Mouse (Mus musculus) MEL (cell line): ENCODE results near the gene Clstn3. TPM values are rescaled to one million over a fixed set of nuclear protein-coding genes. Genes with fewer than 3 reads are reported as not detected.

Experiments
- DNase-seq: peaks from one replicate; pipeline ENCODE4 v3.0.0; 2011; ENCODE audit warnings: low read depth, low spot score
- H3K27ac ChIP-seq: 2 replicates; pipeline ENCODE4 v1.5.1; 2012; ENCODE audit warnings: low read depth, mild to moderate bottlenecking, control low read depth, low read length, moderate library complexity; ENCODE audit not compliant: control insufficient read depth
- H3K27me3 ChIP-seq, 2 experiments: fragments of 150-350 bp in 1 of 2; sonication (generic) in 1 of 2; 2 replicates each; pipeline ENCODE4 v1.6.1; 2012; ENCODE audit warnings: low read length in 2 of 2, mild to moderate bottlenecking in 2 of 2, improper control_type of control experiment in 1 of 2, moderate library complexity in 1 of 2; ENCODE audit not compliant: insufficient read depth in 2 of 2, control insufficient read depth in 1 of 2
- H3K36me3 ChIP-seq, 2 experiments: 2 replicates each; pipeline ENCODE4 v1.6.1; 2012 to 2014; ENCODE audit warnings: low read length in 2 of 2, improper control_type of control experiment in 1 of 2, inconsistent platforms in 1 of 2, mild to moderate bottlenecking in 1 of 2; ENCODE audit not compliant: insufficient read depth in 2 of 2, control insufficient read depth in 1 of 2
- H3K4me1 ChIP-seq, 2 experiments: fragments of 150-350 bp in 1 of 2; sonication (generic) in 1 of 2; 2 replicates each; pipeline ENCODE4 v1.6.1; 2012; ENCODE audit warnings: low read length in 2 of 2, improper control_type of control experiment in 1 of 2, mild to moderate bottlenecking in 1 of 2; ENCODE audit not compliant: insufficient read depth in 2 of 2, control insufficient read depth in 1 of 2
- H3K4me3 ChIP-seq, 2 experiments: fragments of 150-350 bp in 1 of 2; sonication (generic) in 1 of 2; 2 replicates each; pipeline ENCODE4 v1.5.1; 2012; ENCODE audit warnings: low read depth in 2 of 2, low read length in 2 of 2, mild to moderate bottlenecking in 2 of 2, moderate library complexity in 2 of 2, control low read depth in 1 of 2, improper control_type of control experiment in 1 of 2; ENCODE audit not compliant: control insufficient read depth in 1 of 2, insufficient read depth in 1 of 2
- H3K79me2 ChIP-seq: 2 replicates; pipeline ENCODE4 v1.6.1; 2012; ENCODE audit warnings: mild to moderate bottlenecking, low read length, moderate library complexity; ENCODE audit not compliant: control insufficient read depth, poor library complexity, insufficient read depth
- H3K9ac ChIP-seq: 2 replicates; pipeline ENCODE4 v1.6.1; 2012; ENCODE audit warnings: low read depth, mild to moderate bottlenecking, control low read depth, low read length, moderate library complexity; ENCODE audit not compliant: control insufficient read depth, poor library complexity, severe bottlenecking
- H3K9me3 ChIP-seq: fragments of 150-350 bp; sonication (generic); replicated peaks from 2 replicates; pipeline ENCODE4 v1.6.1; 2012; ENCODE audit warnings: mild to moderate bottlenecking, low read length, improper control_type of control experiment, moderate library complexity; ENCODE audit not compliant: insufficient read depth
- BHLHE40 ChIP-seq: IDR thresholded peaks from 2 replicates; pipeline ENCODE4 v1.6.1; 2012; ENCODE audit warnings: low read depth, mild to moderate bottlenecking, inconsistent platforms, low read length, improper control_type of control experiment, borderline replicate concordance
- CHD1 ChIP-seq: IDR thresholded peaks from 2 replicates; pipeline ENCODE4 v1.6.1; 2012; ENCODE audit warnings: low read depth, mild to moderate bottlenecking, inconsistent platforms, low read length, improper control_type of control experiment
- CTCF ChIP-seq, 3 experiments: IDR thresholded peaks in 2 of 3; conservative IDR thresholded peaks in 1 of 3; 2 replicates each; pipeline ENCODE4 v1.5.1; 2011 to 2012; ENCODE audit warnings: low read length in 3 of 3, low read depth in 2 of 3, mild to moderate bottlenecking in 2 of 3, improper control_type of control experiment in 1 of 3, inconsistent platforms in 1 of 3, mixed read lengths in 1 of 3, moderate library complexity in 1 of 3; ENCODE audit not compliant: control insufficient read depth in 1 of 3, insufficient read depth in 1 of 3, poor library complexity in 1 of 3, severe bottlenecking in 1 of 3
- E2F4 ChIP-seq: IDR thresholded peaks from 2 replicates; pipeline ENCODE4 v1.6.1; 2011; ENCODE audit warnings: low read depth, low read length, improper control_type of control experiment, borderline replicate concordance
- ELF1 ChIP-seq: IDR thresholded peaks from 2 replicates; pipeline ENCODE4 v1.6.1; 2014; ENCODE audit warnings: low read depth, mild to moderate bottlenecking, inconsistent platforms, low read length, improper control_type of control experiment, moderate library complexity
- EP300 ChIP-seq, 2 experiments: IDR thresholded peaks; 2 replicates each; pipeline ENCODE4 v1.6.1; 2011; ENCODE audit warnings: improper control_type of control experiment in 2 of 2, low read length in 2 of 2, low read depth in 1 of 2, mild to moderate bottlenecking in 1 of 2
- KAT2A ChIP-seq: conservative IDR thresholded peaks from 2 replicates; pipeline ENCODE4 v1.6.1; 2012; ENCODE audit warnings: low read depth, low read length, improper control_type of control experiment, inconsistent platforms
- MAFK ChIP-seq: IDR thresholded peaks from 2 replicates; pipeline ENCODE4 v1.6.1; 2011; ENCODE audit warnings: low read depth, mild to moderate bottlenecking, low read length, improper control_type of control experiment, borderline replicate concordance
- MAX ChIP-seq: IDR thresholded peaks from 2 replicates; pipeline ENCODE4 v1.6.1; 2011; ENCODE audit warnings: low read length, improper control_type of control experiment
- MAZ ChIP-seq: IDR thresholded peaks from 2 replicates; pipeline ENCODE4 v1.6.1; 2012; ENCODE audit warnings: low read depth, mild to moderate bottlenecking, inconsistent platforms, low read length, improper control_type of control experiment
- MXI1 ChIP-seq: IDR thresholded peaks from 2 replicates; pipeline ENCODE4 v1.6.1; 2011; ENCODE audit warnings: mild to moderate bottlenecking, low read depth, low read length, improper control_type of control experiment
- NRF1 ChIP-seq: IDR thresholded peaks from 2 replicates; pipeline ENCODE4 v1.6.1; 2014; ENCODE audit warnings: low read depth, mild to moderate bottlenecking, inconsistent platforms, low read length, improper control_type of control experiment, moderate library complexity; ENCODE audit not compliant: poor library complexity, insufficient read depth, severe bottlenecking
- POLR2A ChIP-seq, 2 experiments: IDR thresholded peaks; 2 replicates each; pipeline ENCODE4 v1.6.1; 2011 to 2012; ENCODE audit warnings: low read length in 2 of 2, mild to moderate bottlenecking in 2 of 2, control low read depth in 1 of 2, improper control_type of control experiment in 1 of 2, low read depth in 1 of 2, moderate library complexity in 1 of 2; ENCODE audit not compliant: control insufficient read depth in 1 of 2, insufficient read depth in 1 of 2, poor library complexity in 1 of 2
- POLR2AphosphoS2 ChIP-seq: IDR thresholded peaks from 2 replicates; pipeline ENCODE4 v1.6.1; 2011; ENCODE audit warnings: low read length, improper control_type of control experiment
- POLR2AphosphoS5 ChIP-seq: IDR thresholded peaks from 2 replicates; pipeline ENCODE4 v1.6.1; 2012; ENCODE audit warnings: low read depth, borderline replicate concordance, mild to moderate bottlenecking, inconsistent platforms, low read length, moderate library complexity, mixed read lengths
- UBTF ChIP-seq: IDR thresholded peaks from 2 replicates; pipeline ENCODE4 v1.6.1; 2012; ENCODE audit warnings: low read depth, mild to moderate bottlenecking, inconsistent platforms, low read length, improper control_type of control experiment, moderate library complexity, borderline replicate concordance; ENCODE audit not compliant: insufficient read depth
- USF1 ChIP-seq: IDR thresholded peaks from 2 replicates; pipeline ENCODE4 v1.6.1; 2014; ENCODE audit warnings: low read depth, mild to moderate bottlenecking, inconsistent platforms, low read length, improper control_type of control experiment, moderate library complexity
- ZKSCAN1 ChIP-seq: IDR thresholded peaks from 2 replicates; pipeline ENCODE4 v1.6.1; 2012; ENCODE audit warnings: low read depth, mild to moderate bottlenecking, inconsistent platforms, low read length, improper control_type of control experiment, moderate library complexity
- ZNF384 ChIP-seq: IDR thresholded peaks from 2 replicates; pipeline ENCODE4 v1.6.1; 2012; ENCODE audit warnings: low read depth, mild to moderate bottlenecking, inconsistent platforms, low read length, improper control_type of control experiment
- polyA plus RNA-seq, 2 experiments: library from polyadenylated mRNA; stranded (reverse) in 1 of 2; unstranded in 1 of 2; fragments of >175 nt in 1 of 2; fragments of >200 nt in 1 of 2; gene quantifications; 2 replicates each; pipeline versions ENCODE4 v1.2.1 to v1.2.4; 2012; ENCODE audit warnings: low replicate concordance in 2 of 2, low read depth in 1 of 2; ENCODE audit not compliant: insufficient read length in 2 of 2, insufficient read depth in 1 of 2, missing spikeins in 1 of 2
- total RNA-seq: library from RNA; depleted of rRNA; stranded (reverse); fragments of 300-350 nt; gene quantifications from 2 replicates; pipeline ENCODE4 v1.2.3, GENCODE M21; 2012

Gene Clstn3
- total and polyA plus RNA-seq, 3 experiments = 51.3 to 59.8 TPM; not detected in 1

DNA sequence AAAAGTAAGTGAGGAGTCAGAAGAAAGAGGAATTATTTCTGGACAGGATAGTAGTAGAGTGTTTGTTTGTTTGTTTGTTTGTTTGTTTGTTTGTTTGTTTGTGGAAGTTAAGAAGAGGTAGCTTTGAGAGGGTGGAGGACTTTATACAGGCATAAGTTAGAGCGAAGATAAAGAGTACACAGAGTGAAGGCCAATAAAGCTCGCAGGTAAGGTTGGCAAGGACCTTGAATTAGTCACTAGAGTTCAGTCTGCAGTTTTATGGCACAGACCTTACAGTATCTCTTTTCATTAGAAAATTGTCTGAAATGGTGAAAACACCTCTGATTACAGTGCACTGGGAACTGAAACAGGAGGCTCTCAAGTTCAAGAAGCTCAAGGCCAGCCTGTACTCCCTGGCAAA lies 18.6 kb downstream of the Clstn3 start:
- no peaks in the 10 kb centered on the region for H3K9me3 ChIP-seq
- 0 out of 4 replicates have a peak, but pooled peaks cover 0 to 3% of the 10 kb centered on the region in 2 experiments for H3K4me1 ChIP-seq
- H3K36me3 ChIP-seq = peaks cover 0 to 4% of the 10 kb centered on the region in 2 experiments; a peak in 3 of 4 replicates
- H3K4me3 ChIP-seq = no peak overlapping the region
- DNase-seq = no peak
- no peaks in the 10 kb centered on the region for H3K79me2 ChIP-seq
- no peak overlapping the region for H3K9ac ChIP-seq
- TF ChIP-seq ZNF384 = no peak
- no peak for TF ChIP-seq POLR2A (IDR thresholded peaks at IDR 0.05; ENCODE audit: control insufficient read depth in 1 of 2, insufficient read depth in 1 of 2, low read depth in 1 of 2, low read length in 2 of 2, poor library complexity in 1 of 2)
- no peak for TF ChIP-seq ELF1
- TF ChIP-seq MXI1 = no peak
- TF ChIP-seq ZKSCAN1 = no peak
- no peak for TF ChIP-seq POLR2AphosphoS2
- no peak for TF ChIP-seq MAFK
- no peak for TF ChIP-seq BHLHE40
- no peak for TF ChIP-seq EP300 (IDR thresholded peaks at IDR 0.05; ENCODE audit: low read depth in 1 of 2, low read length in 2 of 2)
- TF ChIP-seq MAX = no peak
- no peak for TF ChIP-seq POLR2AphosphoS5
- TF ChIP-seq MAZ = no peak
- TF ChIP-seq UBTF = no peak
- no peak for TF ChIP-seq CTCF (IDR thresholded peaks at IDR 0.05 in 2 of 3, conservative IDR thresholded peaks at IDR 0.05 in 1 of 3; ENCODE audit: control insufficient read depth in 1 of 3, insufficient read depth in 1 of 3, low read depth in 2 of 3, low read length in 3 of 3, poor library complexity in 1 of 3, severe bottlenecking in 1 of 3)
- no peak for TF ChIP-seq KAT2A
- no peak for TF ChIP-seq USF1
- TF ChIP-seq, all 39 proteins: peak for 0
- no peaks in the 10 kb centered on the region for H3K27me3 ChIP-seq
- no peak overlapping the region for H3K27ac ChIP-seq

DNA sequence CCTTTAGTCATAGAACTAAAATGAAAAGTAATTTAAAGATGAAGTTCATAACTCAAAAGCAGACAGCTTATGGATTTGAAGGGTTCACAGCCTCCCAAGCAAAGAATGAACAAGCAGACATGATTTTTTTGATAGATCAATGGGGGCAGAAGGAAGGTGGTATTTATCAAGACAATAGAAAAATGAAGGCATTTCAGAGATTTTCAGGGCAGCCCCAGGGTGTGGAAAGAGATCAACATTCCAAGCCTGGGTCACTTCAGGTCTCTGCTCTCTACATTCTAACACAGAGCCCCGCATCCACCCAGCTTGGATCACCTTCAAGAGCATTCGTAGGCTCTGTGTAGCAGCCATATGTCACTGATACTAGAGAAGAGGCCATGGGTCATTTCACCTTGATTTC lies 21.3 kb downstream of the Clstn3 start:
- 0 out of 4 replicates have a peak, but pooled peaks cover 0 to 3% of the 10 kb centered on the region in 2 experiments for H3K4me1 ChIP-seq
- no peaks in the 10 kb centered on the region for H3K9me3 ChIP-seq
- no peak overlapping the region for H3K4me3 ChIP-seq
- H3K36me3 ChIP-seq = peaks cover 3 to 4% of the 10 kb centered on the region in 2 experiments; a peak in 3 of 4 replicates
- H3K27ac ChIP-seq = no peak overlapping the region
- no peaks in the 10 kb centered on the region for H3K27me3 ChIP-seq
- no peak for DNase-seq
- no peaks in the 10 kb centered on the region for H3K79me2 ChIP-seq
- no peak overlapping the region for H3K9ac ChIP-seq
- TF ChIP-seq E2F4 = no peak
- TF ChIP-seq MXI1 = no peak
- no peak for TF ChIP-seq POLR2AphosphoS2
- TF ChIP-seq NRF1 = no peak
- TF ChIP-seq CHD1 = no peak
- TF ChIP-seq EP300 (IDR thresholded peaks at IDR 0.05; ENCODE audit: low read depth in 1 of 2, low read length in 2 of 2) = no peak
